Mouse (Mus musculus) erythroblast, embryonic 14.5 days (primary cell): Measurements from ENCODE around the gene Fanci. TPM values are rescaled to one million over a fixed set of nuclear protein-coding genes. Genes with fewer than 3 reads are reported as not detected.

Experiments
- H3K27me3 ChIP-seq: 2 replicates; pipeline ENCODE4 v1.6.1; 2012; ENCODE audit warnings: inconsistent platforms; ENCODE audit not compliant: control insufficient read depth
- H3K36me3 ChIP-seq: 2 replicates; pipeline ENCODE4 v1.6.1; 2012; ENCODE audit warnings: mild to moderate bottlenecking, inconsistent platforms; ENCODE audit not compliant: control insufficient read depth
- H3K4me1 ChIP-seq: 2 replicates; pipeline ENCODE4 v1.6.1; 2012; ENCODE audit warnings: inconsistent platforms; ENCODE audit not compliant: control insufficient read depth
- H3K4me3 ChIP-seq: replicated peaks from 2 replicates; pipeline ENCODE3; 2012; ENCODE audit warnings: moderate library complexity, mild to moderate bottlenecking, inconsistent platforms
- H3K9me3 ChIP-seq: 2 replicates; pipeline ENCODE4 v1.6.1; 2012; ENCODE audit warnings: low read length, inconsistent platforms, mixed read lengths; ENCODE audit not compliant: control insufficient read depth
- GATA1 ChIP-seq: IDR thresholded peaks from 2 replicates; pipeline ENCODE4 v1.6.1; 2012; ENCODE audit warnings: low read length, inconsistent platforms, mixed read lengths
- TAL1 ChIP-seq: IDR thresholded peaks from 3 replicates; pipeline ENCODE4 v1.6.1; 2012; ENCODE audit warnings: low read length, inconsistent platforms, mixed read lengths
- polyA plus RNA-seq: library from polyadenylated mRNA; stranded (reverse); fragments of >175 nt; gene quantifications from 2 replicates; pipeline ENCODE4 v1.2.3, GENCODE M21; 2012

The Fanci gene
- polyA plus RNA-seq, 1 experiment: 0.22 TPM

DNA sequence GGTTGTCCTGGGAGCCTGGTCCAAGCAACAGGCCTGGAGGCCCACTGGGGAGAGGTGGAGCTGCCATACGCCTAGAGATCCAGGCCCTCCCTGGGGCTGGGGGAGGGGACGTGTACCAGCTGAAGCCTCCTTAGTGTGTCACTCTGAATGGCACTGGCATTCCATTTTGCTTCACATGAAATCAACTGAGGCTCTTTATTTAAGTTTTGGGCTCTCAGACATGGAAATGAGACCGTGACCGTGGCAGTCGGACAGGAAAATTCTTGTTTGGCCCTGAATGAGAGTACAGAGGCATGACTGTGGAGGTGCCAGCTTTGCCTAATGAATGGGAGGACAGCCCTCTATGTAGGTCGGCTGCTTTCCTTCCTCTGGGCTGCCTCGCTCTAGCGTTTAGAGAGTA, 29.5 kb upstream of the Fanci start:
- peaks cover 21% of the 10 kb centered on the region for H3K4me1 ChIP-seq
- H3K9me3 ChIP-seq: no peaks in the 10 kb centered on the region
- H3K36me3 ChIP-seq: peaks cover 85% of the 10 kb centered on the region
- no peak overlapping the region for H3K4me3 ChIP-seq
- H3K27me3 ChIP-seq: no peaks in the 10 kb centered on the region
- no peak for TF ChIP-seq GATA1
- no peak for TF ChIP-seq TAL1

DNA sequence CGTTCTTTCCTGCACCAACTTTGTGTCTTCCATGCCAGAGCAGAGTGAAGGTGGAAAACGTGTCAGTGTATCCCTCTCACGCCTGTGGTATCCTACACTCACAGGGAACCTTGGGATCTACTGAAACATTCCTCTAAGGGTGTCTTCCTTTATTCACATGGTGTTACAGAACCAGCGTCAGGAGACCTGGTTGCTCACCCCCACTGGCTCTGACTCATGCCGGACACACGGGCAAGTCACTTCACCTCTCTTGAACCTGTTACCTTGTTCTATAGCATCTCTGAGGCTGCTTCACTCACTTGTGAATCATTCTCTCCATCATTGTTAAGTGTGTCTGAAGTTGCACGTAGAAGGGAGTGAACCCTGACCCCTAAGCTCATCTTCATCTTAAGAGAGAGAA, 28.9 kb upstream of the Fanci start:
- no peaks in the 10 kb centered on the region for H3K9me3 ChIP-seq
- H3K4me3 ChIP-seq: no peak overlapping the region
- TF ChIP-seq TAL1 (no peak), GATA1 (no peak)
- peaks cover 18% of the 10 kb centered on the region for H3K4me1 ChIP-seq
- peaks cover 79% of the 10 kb centered on the region for H3K36me3 ChIP-seq
- no peaks in the 10 kb centered on the region for H3K27me3 ChIP-seq

DNA sequence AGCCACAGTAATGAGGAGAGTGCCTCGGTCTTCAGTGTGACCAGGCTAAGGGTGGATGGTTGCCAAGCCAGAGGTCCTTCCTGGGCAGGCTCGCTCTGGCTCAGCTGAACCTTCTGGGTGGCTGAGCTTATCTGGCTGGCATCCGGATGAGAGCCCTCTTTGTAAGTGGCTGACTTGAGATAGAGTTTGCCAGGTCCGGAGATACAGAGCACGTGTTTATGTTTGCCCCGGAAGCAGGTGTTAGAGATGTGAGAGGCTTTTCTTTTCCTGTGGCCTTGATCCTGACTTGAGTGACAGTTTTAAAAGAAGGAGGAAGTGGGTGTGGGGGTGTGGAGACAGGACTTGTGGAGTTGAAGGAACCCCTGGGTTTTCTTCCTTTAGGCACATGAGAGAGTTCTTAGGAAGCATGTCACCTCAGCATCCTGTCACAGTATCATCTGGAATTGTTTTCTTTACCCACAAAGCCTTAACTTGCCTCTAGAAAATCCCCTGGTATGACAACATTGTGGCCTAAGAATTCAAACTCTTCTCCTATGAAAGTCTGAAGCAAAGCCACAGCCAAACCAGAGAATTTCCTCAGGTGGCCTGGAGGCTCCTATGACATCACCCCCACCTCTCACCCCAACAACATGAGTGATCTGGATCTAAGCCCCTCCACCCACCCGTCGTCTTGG, 28.2 kb upstream of the Fanci start:
- no peak for TF ChIP-seq GATA1
- no peak for TF ChIP-seq TAL1
- H3K4me1 ChIP-seq: peaks cover 11% of the 10 kb centered on the region
- no peaks in the 10 kb centered on the region for H3K27me3 ChIP-seq
- no peaks in the 10 kb centered on the region for H3K9me3 ChIP-seq
- H3K36me3 ChIP-seq: peaks cover 72% of the 10 kb centered on the region
- H3K4me3 ChIP-seq: no peak overlapping the region

DNA sequence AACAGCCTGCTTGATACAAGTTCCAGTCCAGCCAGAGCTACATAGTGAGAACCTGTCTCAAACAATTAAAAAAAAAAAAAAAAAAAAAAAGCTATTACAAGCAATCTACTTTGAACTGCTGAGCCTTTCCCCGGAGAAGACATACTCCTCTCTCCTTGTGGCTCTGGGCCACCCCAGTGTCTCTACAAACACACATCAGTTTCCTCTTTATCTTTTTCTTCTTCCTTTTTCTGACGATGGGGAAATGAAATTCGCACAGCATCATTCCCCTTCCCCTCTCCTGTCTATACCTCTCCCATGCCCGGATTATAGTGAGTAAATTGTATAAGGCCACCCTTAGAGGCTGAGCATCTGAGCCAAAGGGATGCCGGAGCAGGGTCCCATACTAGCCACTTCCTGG, 23.1 kb upstream of the Fanci start:
- no peaks in the 10 kb centered on the region; the same call in 1 of the 2 replicates for H3K27me3 ChIP-seq
- peaks cover 22% of the 10 kb centered on the region for H3K36me3 ChIP-seq
- TF ChIP-seq GATA1 (no peak), TAL1 (no peak)
- no peaks in the 10 kb centered on the region for H3K9me3 ChIP-seq
- H3K4me1 ChIP-seq: no peaks in the 10 kb centered on the region
- H3K4me3 ChIP-seq: no peak overlapping the region

DNA sequence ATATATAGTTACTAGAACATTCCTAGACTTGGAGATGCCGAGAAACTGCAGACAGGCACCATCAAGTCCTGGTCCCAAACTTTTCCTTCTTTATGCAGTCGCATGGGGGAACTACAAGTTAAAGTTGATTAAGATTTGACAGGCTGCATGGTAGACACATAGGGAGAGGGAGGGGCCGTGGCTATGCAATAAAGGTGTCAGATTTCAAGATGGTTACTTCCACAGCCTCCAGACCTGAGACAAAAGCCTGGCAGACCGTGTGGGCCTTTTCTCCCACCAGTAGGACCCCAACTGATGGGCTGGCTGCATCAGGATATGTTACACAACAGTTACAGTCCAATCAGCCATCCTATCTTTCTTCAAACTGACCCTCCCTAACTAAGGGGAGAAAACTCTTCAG, 22.3 kb upstream of the Fanci start:
- H3K9me3 ChIP-seq: no peaks in the 10 kb centered on the region
- no peaks in the 10 kb centered on the region; the same call in 1 of the 2 replicates for H3K27me3 ChIP-seq
- H3K36me3 ChIP-seq: peaks cover 14% of the 10 kb centered on the region
- no peaks in the 10 kb centered on the region for H3K4me1 ChIP-seq
- no peak for TF ChIP-seq GATA1
- no peak overlapping the region for H3K4me3 ChIP-seq

DNA sequence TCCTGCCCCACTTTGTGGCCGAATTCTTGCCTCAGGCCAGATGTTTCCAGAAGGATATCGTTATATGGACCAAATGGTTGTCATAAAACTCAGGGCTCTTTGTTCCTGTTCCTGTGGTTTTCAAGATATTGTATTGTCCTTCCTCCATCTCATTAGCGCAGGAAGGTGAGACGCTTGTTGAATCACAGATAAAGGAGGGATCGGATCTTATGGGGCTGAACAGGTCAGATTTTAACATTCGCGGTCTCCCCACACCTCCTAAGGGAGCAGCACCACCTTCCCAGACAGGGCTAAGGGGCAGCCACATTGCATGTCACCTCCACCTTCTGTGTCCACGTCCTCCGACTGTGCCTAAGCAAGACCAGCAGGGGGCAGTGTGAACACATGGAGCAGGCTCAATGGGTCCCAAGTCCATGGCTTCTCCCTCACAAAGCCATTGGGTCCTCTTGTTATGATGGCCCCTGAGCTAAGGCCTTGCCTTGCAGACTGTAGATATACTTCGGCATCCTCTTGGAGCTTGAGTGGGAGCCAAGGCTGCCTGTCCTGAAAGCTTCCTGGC, 20.3 kb upstream of the Fanci start:
- Histone ChIP-seq H3K27me3 (no peaks in the 10 kb centered on the region; the same call in 1 of the 2 replicates), H3K4me3 (no peak overlapping the region), H3K9me3 (no peaks in the 10 kb centered on the region), H3K36me3 (no peaks in the 10 kb centered on the region), H3K4me1 (no peaks in the 10 kb centered on the region)
- TF ChIP-seq TAL1: no peak
- TF ChIP-seq GATA1: no peak

DNA sequence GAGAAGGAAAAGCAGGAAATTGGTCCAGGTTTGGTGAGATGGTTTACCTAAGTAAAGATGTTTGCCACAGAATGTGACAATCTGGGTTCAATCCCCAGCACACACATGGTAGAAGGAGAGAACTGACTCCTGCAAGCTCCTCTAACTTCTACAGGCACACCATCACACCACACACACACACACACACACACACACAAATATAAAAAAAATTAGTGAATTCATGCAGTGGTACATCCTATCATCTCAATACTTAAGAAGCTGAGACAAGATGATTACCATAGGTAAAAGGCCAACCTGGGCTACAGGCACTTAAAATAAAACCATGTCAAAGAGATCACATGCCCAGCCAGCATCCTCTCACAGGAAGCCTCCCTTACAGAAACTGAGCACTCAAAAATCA, 17.7 kb upstream of the Fanci start:
- TF ChIP-seq TAL1: no peak
- no peaks in the 10 kb centered on the region; the same call in 1 of the 2 replicates for H3K27me3 ChIP-seq
- no peak overlapping the region for H3K4me3 ChIP-seq
- no peaks in the 10 kb centered on the region for H3K36me3 ChIP-seq
- no peaks in the 10 kb centered on the region for H3K9me3 ChIP-seq
- no peaks in the 10 kb centered on the region; the same call in 1 of the 2 replicates for H3K4me1 ChIP-seq

DNA sequence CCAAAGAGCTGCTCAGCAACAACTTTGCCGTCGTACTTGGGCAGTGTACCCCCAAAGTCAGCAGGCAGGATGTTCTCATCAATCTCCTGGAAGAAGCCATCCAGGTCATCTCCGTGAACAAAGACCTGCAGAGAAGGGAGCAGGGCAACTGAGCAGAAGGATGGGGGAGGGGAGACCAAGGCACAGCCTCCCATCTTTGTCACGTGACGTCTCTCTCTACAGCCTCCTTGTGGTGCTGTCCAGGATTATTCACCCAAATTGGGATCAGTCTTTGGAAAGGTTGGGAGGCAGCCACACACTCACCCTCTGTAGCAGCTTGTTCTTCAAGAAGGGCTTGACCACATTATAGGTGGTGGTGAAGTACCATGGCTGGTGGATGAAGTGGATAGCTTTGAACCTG, 16.1 kb upstream of the Fanci start:
- Histone ChIP-seq H3K36me3 (no peaks in the 10 kb centered on the region), H3K27me3 (peaks cover 6% of the 10 kb centered on the region), H3K4me3 (no peak overlapping the region), H3K9me3 (no peaks in the 10 kb centered on the region), H3K4me1 (no peaks in the 10 kb centered on the region; the same call in 1 of the 2 replicates)
- TF ChIP-seq GATA1 (no peak), TAL1 (no peak)

DNA sequence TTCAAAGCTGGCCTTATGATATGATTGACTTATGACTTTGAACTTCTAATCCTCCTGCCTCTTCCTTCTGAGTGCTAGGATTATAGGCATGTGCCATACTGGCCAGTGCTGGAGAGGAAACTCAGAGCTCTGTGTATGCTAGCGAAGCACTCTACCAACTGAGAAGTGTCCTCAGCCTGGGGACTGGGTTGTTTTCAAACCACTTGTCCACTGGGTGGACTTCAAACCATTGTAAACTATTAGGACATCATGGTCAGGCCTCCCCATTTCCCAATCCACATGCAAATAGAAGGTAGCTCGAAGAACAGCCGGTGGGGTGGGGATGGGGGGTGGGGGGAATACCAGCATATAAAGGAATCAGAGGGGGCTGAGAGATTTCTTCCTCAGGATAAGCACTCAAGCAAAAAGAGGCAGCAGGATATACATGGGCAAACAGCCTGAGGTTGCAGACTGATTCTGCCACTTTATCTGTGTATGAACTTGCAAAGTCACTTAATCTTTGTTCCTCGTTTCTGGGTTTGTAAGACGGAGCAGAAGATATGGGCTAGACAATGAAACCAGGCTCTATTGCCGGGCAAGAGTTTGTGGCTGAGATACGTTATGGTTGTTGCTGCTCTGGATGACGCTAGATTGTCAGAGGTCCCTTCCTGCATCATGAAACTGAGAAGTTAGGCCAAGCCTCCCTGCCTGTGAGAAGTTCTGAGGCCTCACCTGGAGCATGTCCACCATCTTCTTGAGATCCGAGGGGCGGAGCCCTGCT, 15.0 kb upstream of the Fanci start:
- no peak overlapping the region for H3K4me3 ChIP-seq
- TF ChIP-seq TAL1 (no peak), GATA1 (no peak)
- H3K36me3 ChIP-seq: no peaks in the 10 kb centered on the region
- H3K4me1 ChIP-seq: no peaks in the 10 kb centered on the region; the same call in 1 of the 2 replicates
- no peaks in the 10 kb centered on the region for H3K9me3 ChIP-seq
- H3K27me3 ChIP-seq: peaks cover 10% of the 10 kb centered on the region
